Mouse (Mus musculus) bone marrow macrophage, adult 2 months (primary cell): ENCODE measurements around the gene Iqsec1. TPM values are rescaled to one million over a fixed set of nuclear protein-coding genes. Genes with fewer than 3 reads are reported as not detected.

Experiments used
- H3K27ac ChIP-seq: 2 replicates; pipeline ENCODE4 v1.5.1; 2012; ENCODE audit warnings: low read depth, low read length; ENCODE audit not compliant: insufficient read depth
- H3K4me1 ChIP-seq: 2 replicates; pipeline ENCODE4 v1.6.1; 2012; ENCODE audit warnings: low read length; ENCODE audit not compliant: control insufficient read depth, insufficient read depth
- H3K4me3 ChIP-seq: 2 replicates; pipeline ENCODE4 v1.5.1; 2012; ENCODE audit warnings: mild to moderate bottlenecking, low read length, moderate library complexity; ENCODE audit not compliant: insufficient read depth
- CTCF ChIP-seq: IDR thresholded peaks from 2 replicates; pipeline ENCODE4 v1.5.1; 2012; ENCODE audit warnings: low read depth, mild to moderate bottlenecking, low read length, moderate library complexity
- POLR2A ChIP-seq: IDR thresholded peaks from 2 replicates; pipeline ENCODE4 v1.6.1; 2012; ENCODE audit warnings: mild to moderate bottlenecking, low read depth, low read length, borderline replicate concordance
- polyA plus RNA-seq: library from polyadenylated mRNA; stranded (reverse); fragments of >200 nt; gene quantifications from 2 replicates; pipeline ENCODE4 v1.2.4, GENCODE M21; 2012; ENCODE audit not compliant: missing spikeins, insufficient read depth, insufficient read length

The Iqsec1 gene
- polyA plus RNA-seq, 1 experiment, result 38.2 TPM

- no peaks in the 10 kb centered on the region for H3K4me1 ChIP-seq
These were observed 373.1 kb downstream of the Iqsec1 start for GRCm38 (mm10) chr6:90615362-90615761.

GRCm38 (mm10) chr6:90613277-90613676 is 375.2 kb downstream of the Iqsec1 start:
- TF ChIP-seq CTCF (no peak), POLR2A (no peak)
- H3K4me3 ChIP-seq, result no peak overlapping the region
- H3K4me1 ChIP-seq, result peaks cover 2% of the 10 kb centered on the region; the same call in 1 of the 2 replicates

More at GRCm38 (mm10) chr6:90615362-90615761, 373.1 kb downstream of the Iqsec1 start:
- Histone ChIP-seq H3K27ac (no peak overlapping the region), H3K4me3 (no peak overlapping the region)
- no peak for TF ChIP-seq CTCF
- no peak for TF ChIP-seq POLR2A

GRCm38 (mm10) chr6:90610248-90610647 is 378.2 kb downstream of the Iqsec1 start:
- Histone ChIP-seq H3K27ac (no peak overlapping the region), H3K4me3 (no peak overlapping the region), H3K4me1 (peaks cover 4% of the 10 kb centered on the region)
- no peak for TF ChIP-seq CTCF
- no peak for TF ChIP-seq POLR2A

More at GRCm38 (mm10) chr6:90613277-90613676, 375.2 kb downstream of the Iqsec1 start:
- no peak overlapping the region for H3K27ac ChIP-seq

- TF ChIP-seq POLR2A (no peak), CTCF (no peak)
- H3K4me1 ChIP-seq, result peaks cover 8% of the 10 kb centered on the region
- no peak overlapping the region for H3K4me3 ChIP-seq
- H3K27ac ChIP-seq, result no peak overlapping the region
These were observed 380.3 kb downstream of the Iqsec1 start for GRCm38 (mm10) chr6:90608186-90608585.

GRCm38 (mm10) chr6:90607196-90607595 is 381.3 kb downstream of the Iqsec1 start:
- peaks cover 8% of the 10 kb centered on the region for H3K4me1 ChIP-seq
- TF ChIP-seq CTCF (peak; percentile 92), POLR2A (no peak)
- no peak overlapping the region for H3K4me3 ChIP-seq
- no peak overlapping the region for H3K27ac ChIP-seq

- no peak overlapping the region for H3K4me3 ChIP-seq
- no peak overlapping the region for H3K27ac ChIP-seq
- TF ChIP-seq CTCF (peak; percentile 94), POLR2A (no peak)
- peaks cover 8% of the 10 kb centered on the region for H3K4me1 ChIP-seq
These were observed 381.9 kb downstream of the Iqsec1 start for GRCm38 (mm10) chr6:90606538-90606937.

Other genes starting within 250 kb of the Iqsec1 start
- gene Nup210, start 128.1 kb upstream of the Iqsec1 start, polyA plus RNA-seq, result 1.2 and 1.6 TPM in 2 replicates
- 1.6 and 2.8 TPM in 2 replicates for gene Hdac11, start 168.0 kb upstream of the Iqsec1 start, polyA plus RNA-seq
- gene Fbln2, start 223.8 kb upstream of the Iqsec1 start, polyA plus RNA-seq, result 1.7 and 3.1 TPM in 2 replicates